Mouse (Mus musculus) B cell, adult (primary cell): Measurements from ENCODE around the gene Col3a1. TPM values are rescaled to one million over a fixed set of nuclear protein-coding genes. Genes with fewer than 3 reads are reported as not detected.

Source experiments
- total RNA-seq: library from RNA; stranded (reverse); gene quantifications from 4 replicates; pipeline ENCODE4 v1.2.4, GENCODE M21; 2023; ENCODE audit not compliant: inconsistent age

The Col3a1 gene
- 0.12 to 3.0 TPM (median 1.6 TPM) in 4 replicates for total RNA-seq

DNA sequence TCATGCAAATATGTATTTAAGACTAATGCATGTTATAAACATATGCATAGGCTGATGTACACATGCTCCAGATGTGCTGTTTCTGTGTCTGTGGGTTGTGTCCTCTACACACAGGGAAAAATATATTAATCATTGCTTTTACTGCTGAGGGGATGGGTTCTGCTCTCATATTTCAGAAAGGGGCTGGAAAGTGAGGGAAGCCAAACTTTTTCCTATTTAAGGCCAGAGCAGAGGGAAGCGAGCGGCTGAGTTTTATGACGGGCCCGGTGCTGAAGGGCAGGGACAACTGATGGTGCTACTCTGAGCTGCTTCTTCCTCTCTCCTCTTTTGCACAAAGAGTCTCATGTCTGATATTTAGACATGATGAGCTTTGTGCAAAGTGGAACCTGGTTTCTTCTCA lies at the start of gene Col3a1:
Gene Col3a1 (plus strand): TSS at position 151 of the 400 bp plus-strand sequence.

Other genes starting within 250 kb of the Col3a1 start
- 0.09 TPM in 1 of 4 replicates, not detected in the others for gene Col5a2, start 191.7 kb downstream of the Col3a1 start, total RNA-seq